Mouse (Mus musculus) embryonic fibroblast, embryonic 13.5 days (primary cell): ENCODE measurements around the gene Sema4b.

Experiments
- CTCF ChIP-seq: IDR thresholded peaks from 2 replicates; pipeline ENCODE4 v1.5.1; 2011; ENCODE audit warnings: mild to moderate bottlenecking, control low read depth, low read length, moderate library complexity, borderline replicate concordance; ENCODE audit not compliant: insufficient read depth
- POLR2A ChIP-seq: IDR thresholded peaks from 2 replicates; pipeline ENCODE4 v1.6.1; 2011; ENCODE audit warnings: low read depth, mild to moderate bottlenecking, control low read depth, low read length, moderate library complexity

- no peak for TF ChIP-seq POLR2A
- TF ChIP-seq CTCF = no peak
Observed at GRCm38 (mm10) chr7:80204961-80205360, 18.3 kb downstream of the Sema4b start.
